13 mouse cellular contexts compared by ENCODE assay signal in the genomic region with DNA sequence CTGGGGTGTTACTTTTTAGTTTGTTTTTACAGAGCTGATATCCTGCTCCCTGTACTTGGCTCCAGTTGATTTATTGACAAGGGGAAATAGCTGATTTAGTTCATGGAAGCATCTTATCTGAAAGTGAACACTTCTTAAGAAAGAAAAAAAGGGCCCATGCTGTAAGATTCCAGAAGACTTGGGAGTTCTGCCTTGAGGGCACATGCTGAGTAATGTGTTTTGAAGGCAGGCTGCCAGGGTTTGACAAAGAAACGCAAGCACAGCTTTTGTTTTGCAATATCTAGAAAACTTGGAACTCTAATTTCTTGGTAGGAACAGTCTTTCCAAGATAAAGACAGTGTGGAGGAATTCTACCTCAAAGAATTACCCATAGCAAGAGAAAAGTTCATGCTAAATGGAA.
DNase-seq lines count a peak whose midpoint lies in the region; ATAC-seq and TF ChIP-seq lines count a peak whose summit lies in the region.
"Had no signal": no experiment of that assay in that cellular context is flagged by ENCODE, and none has a peak within 500 bp of the region (broad histone marks: within the 10 kb centered on the region; RNA-seq: fewer than 3 reads in every experiment).

No protein-coding gene starts in this region.

- peak; percentile 56 for DNase-seq in embryonic facial prominence, embryonic 14.5 days (ENCODE audit: low spot score)
- DNase-seq in embryonic facial prominence, embryonic 10.5 days (ENCODE audit: low spot score) = no peak
- DNase-seq in urinary bladder, postnatal 25 days (ENCODE audit: low spot score) = peak; percentile 19
- DNase-seq in urinary bladder, postnatal 10 days (ENCODE audit: low spot score) = no peak
- DNase-seq in kidney, postnatal 25 days = peak; percentile 57 to 61
- DNase-seq in liver, embryonic 11.5 days (ENCODE audit: low spot score) = no peak
- no peak for DNase-seq in cerebellum, adult 2 months
- DNase-seq: B cell, adult 2 months; thymus, postnatal 36 days had no signal

- no peaks in the 10 kb centered on the region for H3K9me3 ChIP-seq in embryonic facial prominence, embryonic 14.5 days (ENCODE audit: control insufficient read depth, low read length)
- H3K9me3 ChIP-seq in embryonic facial prominence, embryonic 10.5 days = no peaks in the 10 kb centered on the region
- H3K9me3 ChIP-seq in liver, embryonic 11.5 days (ENCODE audit: control insufficient read depth, low read length) = no peaks in the 10 kb centered on the region
- no peaks in the 10 kb centered on the region for H3K9me3 ChIP-seq in hindbrain, embryonic 13.5 days
- H3K9me3 ChIP-seq: hindbrain, embryonic 12.5 days; midbrain, embryonic 12.5 days; neural tube, embryonic 12.5 days had no signal

- no peak overlapping the region for H3K27ac ChIP-seq in embryonic facial prominence, embryonic 14.5 days (replicated peaks; ENCODE audit: low read depth, low read length)
- no peak overlapping the region for H3K27ac ChIP-seq in embryonic facial prominence, embryonic 10.5 days (replicated peaks)
- no peak overlapping the region for H3K27ac ChIP-seq in liver, embryonic 11.5 days (ENCODE audit: low read depth, low read length)
- H3K27ac ChIP-seq in cerebellum, adult 2 months (ENCODE audit: insufficient read depth, low read length) = no peak overlapping the region
- H3K27ac ChIP-seq in hindbrain, embryonic 13.5 days = no peak overlapping the region
- H3K27ac ChIP-seq: hindbrain, embryonic 12.5 days; midbrain, embryonic 12.5 days; neural tube, embryonic 12.5 days had no signal

- no peak overlapping the region for H3K4me3 ChIP-seq in embryonic facial prominence, embryonic 14.5 days (ENCODE audit: low read depth, low read length)
- H3K4me3 ChIP-seq in embryonic facial prominence, embryonic 10.5 days = no peak overlapping the region
- H3K4me3 ChIP-seq in liver, embryonic 11.5 days (ENCODE audit: low read depth, low read length) = no peak overlapping the region
- H3K4me3 ChIP-seq in cerebellum, adult 2 months (replicated peaks; ENCODE audit: insufficient read depth, low read depth, low read length) = no peak overlapping the region
- H3K4me3 ChIP-seq in hindbrain, embryonic 13.5 days = no peak overlapping the region
- H3K4me3 ChIP-seq: hindbrain, embryonic 12.5 days; midbrain, embryonic 12.5 days; neural tube, embryonic 12.5 days had no signal

- no peak for TF ChIP-seq CTCF in cerebellum, adult 2 months (IDR thresholded peaks at IDR 0.05; ENCODE audit: borderline replicate concordance, insufficient read depth, low read depth, low read length)

- H3K36me3 ChIP-seq in embryonic facial prominence, embryonic 14.5 days (ENCODE audit: control insufficient read depth, insufficient read depth, low read length) = no peaks in the 10 kb centered on the region
- H3K36me3 ChIP-seq in embryonic facial prominence, embryonic 10.5 days (replicated peaks) = no peaks in the 10 kb centered on the region
- no peaks in the 10 kb centered on the region for H3K36me3 ChIP-seq in liver, embryonic 11.5 days (ENCODE audit: control insufficient read depth, insufficient read depth, low read length)
- H3K36me3 ChIP-seq in hindbrain, embryonic 13.5 days = no peaks in the 10 kb centered on the region
- H3K36me3 ChIP-seq: hindbrain, embryonic 12.5 days; midbrain, embryonic 12.5 days; neural tube, embryonic 12.5 days had no signal

- H3K27me3 ChIP-seq in embryonic facial prominence, embryonic 14.5 days (replicated peaks; ENCODE audit: control insufficient read depth, insufficient read depth, low read length) = no peaks in the 10 kb centered on the region
- H3K27me3 ChIP-seq in embryonic facial prominence, embryonic 10.5 days (replicated peaks; ENCODE audit: low read depth, poor library complexity, severe bottlenecking) = no peaks in the 10 kb centered on the region
- H3K27me3 ChIP-seq in liver, embryonic 11.5 days (replicated peaks; ENCODE audit: control insufficient read depth, insufficient read depth, low read length) = no peaks in the 10 kb centered on the region
- H3K27me3 ChIP-seq in cerebellum, adult 2 months (ENCODE audit: control insufficient read depth, insufficient read depth, low read length) = no peaks in the 10 kb centered on the region
- H3K27me3 ChIP-seq in hindbrain, embryonic 13.5 days = no peaks in the 10 kb centered on the region
- H3K27me3 ChIP-seq: hindbrain, embryonic 12.5 days; midbrain, embryonic 12.5 days; neural tube, embryonic 12.5 days had no signal

- no peak for ATAC-seq in embryonic facial prominence, embryonic 14.5 days (ENCODE audit: low read depth)
- ATAC-seq in liver, embryonic 11.5 days (replicated peaks; ENCODE audit: low FRiP score) = no peak
- ATAC-seq in hindbrain, embryonic 13.5 days (ENCODE audit: low FRiP score) = no peak

- H3K9ac ChIP-seq in embryonic facial prominence, embryonic 14.5 days (ENCODE audit: low read depth, low read length) = no peak overlapping the region
- no peak overlapping the region for H3K9ac ChIP-seq in liver, embryonic 11.5 days (ENCODE audit: low read depth, low read length)
- H3K9ac ChIP-seq in hindbrain, embryonic 13.5 days = no peak overlapping the region
- H3K9ac ChIP-seq: hindbrain, embryonic 12.5 days; midbrain, embryonic 12.5 days; neural tube, embryonic 12.5 days had no signal

- no peaks in the 10 kb centered on the region for H3K4me1 ChIP-seq in embryonic facial prominence, embryonic 14.5 days (ENCODE audit: control insufficient read depth, insufficient read depth, low read length)
- no peaks in the 10 kb centered on the region for H3K4me1 ChIP-seq in embryonic facial prominence, embryonic 10.5 days
- no peaks in the 10 kb centered on the region for H3K4me1 ChIP-seq in liver, embryonic 11.5 days (replicated peaks; ENCODE audit: control insufficient read depth, insufficient read depth, low read length)
- H3K4me1 ChIP-seq in cerebellum, adult 2 months (ENCODE audit: control insufficient read depth, insufficient read depth, low read length) = no peaks in the 10 kb centered on the region
- no peaks in the 10 kb centered on the region for H3K4me1 ChIP-seq in hindbrain, embryonic 13.5 days (replicated peaks)
- H3K4me1 ChIP-seq: hindbrain, embryonic 12.5 days; midbrain, embryonic 12.5 days; neural tube, embryonic 12.5 days had no signal

- 49% methylated on average over 1 of the region's 1 CpGs for WGBS in embryonic facial prominence, embryonic 14.5 days
- 71% methylated on average over 1 of the region's 1 CpGs for WGBS in embryonic facial prominence, embryonic 10.5 days
- WGBS in liver, embryonic 11.5 days = 75% methylated on average over 1 of the region's 1 CpGs
- 68% methylated on average over 1 of the region's 1 CpGs for WGBS in cerebellum, adult 2 months
- 73% methylated on average over 1 of the region's 1 CpGs for WGBS in hindbrain, embryonic 13.5 days

- TF ChIP-seq POLR2A in cerebellum, adult 2 months (IDR thresholded peaks at IDR 0.05; ENCODE audit: borderline replicate concordance, insufficient read depth, low read length) = no peak

- H3K4me2 ChIP-seq in embryonic facial prominence, embryonic 14.5 days (ENCODE audit: low read depth, low read length) = no peak overlapping the region
- H3K4me2 ChIP-seq in liver, embryonic 11.5 days = no peak overlapping the region
- no peak overlapping the region for H3K4me2 ChIP-seq in hindbrain, embryonic 13.5 days
- H3K4me2 ChIP-seq: hindbrain, embryonic 12.5 days; midbrain, embryonic 12.5 days; neural tube, embryonic 12.5 days had no signal

Comparison
In these comparisons a context has a peak if more than half of its experiments do, and no peak if none do; other contexts are left out.
1. DNase-seq: peak in embryonic facial prominence, embryonic 14.5 days (single experiment), urinary bladder, postnatal 25 days (single experiment) and kidney, postnatal 25 days (2 of 2); none in embryonic facial prominence, embryonic 10.5 days (single experiment), urinary bladder, postnatal 10 days (single experiment), liver, embryonic 11.5 days (single experiment) and cerebellum, adult 2 months (0 of 2).